Mouse (Mus musculus): ENCODE data around the gene Tppp2. TPM values are rescaled to one million over a fixed set of nuclear protein-coding genes. Genes with fewer than 3 reads are reported as not detected.

Gene Tppp2
- total and polyA plus RNA-seq, 3 experiments: 0.16 TPM; not detected in 2

GRCm38 (mm10) chr14:51940944-51941560 lies 22.8 kb downstream of the Tppp2 start:
- H3K9ac ChIP-seq (ENCODE audit: low read depth, low read length): no peak overlapping the region
- peak in 1 of 2 experiments; percentile 46 for DNase-seq
- 45% methylated on average over 8 of the region's 8 CpGs for WGBS
- H3K4me3 ChIP-seq: no peak overlapping the region
- H3K79me2 ChIP-seq (replicated peaks; ENCODE audit: control insufficient read depth, insufficient read depth, low read length): no peaks in the 10 kb centered on the region
- no peak overlapping the region for H3K27ac ChIP-seq
- H3K36me3 ChIP-seq (ENCODE audit: control insufficient read depth, insufficient read depth, low read length): no peaks in the 10 kb centered on the region
- H3K27me3 ChIP-seq (ENCODE audit: control insufficient read depth, insufficient read depth, low read length): no peaks in the 10 kb centered on the region
- TF ChIP-seq CTCF (IDR thresholded peaks at IDR 0.05) (no peak), POLR2A (IDR thresholded peaks at IDR 0.05; ENCODE audit: insufficient read depth, low read depth, low read length) (no peak)
- no peaks in the 10 kb centered on the region; the same call in none of the 2 replicates for H3K4me1 ChIP-seq (ENCODE audit: control insufficient read depth, insufficient read depth, low read length)
- intact Hi-C loops (cut with DNase I): loop anchor here (5.0 kb wide), 1 partner anchor 39 kb away; no protein-coding TSS in a partner anchor

DNA sequence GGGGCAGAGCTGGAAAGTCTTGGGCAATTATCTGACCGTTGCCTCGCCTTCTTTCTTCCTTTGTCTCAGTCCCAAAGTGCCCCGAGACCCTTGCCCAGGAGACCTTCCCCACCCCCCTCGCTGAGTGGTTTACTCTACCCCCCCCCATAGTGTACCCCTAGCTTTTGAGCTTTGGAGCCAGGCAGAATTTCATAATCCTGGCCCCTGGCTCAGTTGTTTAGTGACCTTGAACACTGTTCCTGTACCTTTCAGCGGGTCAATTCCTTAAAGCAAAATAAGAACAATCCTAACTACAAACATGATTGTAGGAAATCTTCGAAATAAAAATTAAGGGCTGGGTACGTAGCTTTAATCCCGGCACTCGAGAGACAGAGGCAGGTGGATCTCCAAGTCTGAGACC lies 23.4 kb downstream of the Tppp2 start:
- 67% methylated on average over 9 of the region's 9 CpGs for WGBS
- no peak for DNase-seq
- intact Hi-C loops (cut with DNase I): loop anchor here (5.0 kb wide), 1 partner anchor 39 kb away; no protein-coding TSS in a partner anchor
- Histone ChIP-seq H3K9ac (ENCODE audit: low read depth, low read length) (no peak overlapping the region), H3K4me3 (no peak overlapping the region), H3K27ac (no peak overlapping the region), H3K36me3 (ENCODE audit: control insufficient read depth, insufficient read depth, low read length) (no peaks in the 10 kb centered on the region), H3K79me2 (replicated peaks; ENCODE audit: control insufficient read depth, insufficient read depth, low read length) (no peaks in the 10 kb centered on the region), H3K27me3 (ENCODE audit: control insufficient read depth, insufficient read depth, low read length) (no peaks in the 10 kb centered on the region), H3K4me1 (ENCODE audit: control insufficient read depth, insufficient read depth, low read length) (no peaks in the 10 kb centered on the region; the same call in none of the 2 replicates)
- no peak for TF ChIP-seq CTCF (IDR thresholded peaks at IDR 0.05)
- no peak for TF ChIP-seq POLR2A (IDR thresholded peaks at IDR 0.05; ENCODE audit: insufficient read depth, low read depth, low read length)
- no peak for TF ChIP-seq EP300 (IDR thresholded peaks at IDR 0.05; ENCODE audit: insufficient read depth, low read depth, low read length)

DNA sequence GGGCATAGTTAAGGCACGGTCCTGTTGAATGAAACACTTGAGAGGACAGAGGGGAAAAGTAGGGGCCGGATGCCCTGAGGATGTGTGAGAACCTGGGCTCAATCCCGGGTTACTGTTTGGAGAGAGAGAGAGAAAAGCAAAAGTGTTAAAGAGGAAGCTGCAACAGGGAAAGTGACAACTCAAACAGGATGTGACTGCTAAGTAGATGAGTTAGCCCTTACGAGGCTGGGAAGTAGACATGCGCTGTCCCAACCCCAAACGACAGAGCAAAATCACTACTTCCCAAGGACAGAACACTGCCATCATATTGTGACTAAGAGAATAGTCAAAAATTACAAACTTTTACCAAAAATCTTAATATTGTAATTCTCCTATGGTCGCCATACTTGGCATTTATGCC lies 24.0 kb downstream of the Tppp2 start:
- Histone ChIP-seq H3K4me1 (ENCODE audit: control insufficient read depth, insufficient read depth, low read length) (no peaks in the 10 kb centered on the region; the same call in none of the 2 replicates), H3K9ac (ENCODE audit: low read depth, low read length) (no peak overlapping the region), H3K79me2 (replicated peaks; ENCODE audit: control insufficient read depth, insufficient read depth, low read length) (no peaks in the 10 kb centered on the region), H3K27me3 (ENCODE audit: control insufficient read depth, insufficient read depth, low read length) (no peaks in the 10 kb centered on the region), H3K4me3 (no peak overlapping the region), H3K36me3 (ENCODE audit: control insufficient read depth, insufficient read depth, low read length) (no peaks in the 10 kb centered on the region), H3K27ac (no peak overlapping the region)
- intact Hi-C loops (cut with DNase I): loop anchor here (5.0 kb wide), 1 partner anchor 40 kb away; no protein-coding TSS in a partner anchor
- no peak for DNase-seq
- TF ChIP-seq CTCF (IDR thresholded peaks at IDR 0.05) (no peak), POLR2A (IDR thresholded peaks at IDR 0.05; ENCODE audit: insufficient read depth, low read depth, low read length) (no peak), EP300 (IDR thresholded peaks at IDR 0.05; ENCODE audit: insufficient read depth, low read depth, low read length) (no peak)
- 39% methylated on average over 7 of the region's 7 CpGs for WGBS

DNA sequence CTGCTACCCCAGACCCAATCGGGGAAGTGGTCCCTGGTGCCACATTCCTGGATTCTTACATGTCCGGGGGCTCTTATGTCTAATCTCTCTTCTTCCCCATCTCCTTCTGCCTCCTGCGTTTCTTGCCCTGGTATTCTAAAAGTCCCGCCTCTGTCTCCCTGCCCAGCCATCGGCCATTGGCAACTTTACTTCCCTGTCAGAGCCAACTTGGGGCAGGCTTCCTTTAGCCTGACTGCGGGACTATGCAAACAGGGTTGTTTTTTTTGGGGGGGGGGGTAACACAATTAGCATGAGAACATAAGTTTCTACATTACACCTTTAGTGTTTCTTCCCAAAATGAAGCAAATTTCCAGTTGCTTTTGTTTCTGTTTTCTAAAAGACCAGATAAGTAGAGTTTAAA lies 25.1 kb downstream of the Tppp2 start:
- DNase-seq: no peak
- no peaks in the 10 kb centered on the region for H3K79me2 ChIP-seq (replicated peaks; ENCODE audit: control insufficient read depth, insufficient read depth, low read length)
- TF ChIP-seq CTCF (IDR thresholded peaks at IDR 0.05) (no peak), EP300 (IDR thresholded peaks at IDR 0.05; ENCODE audit: insufficient read depth, low read depth, low read length) (no peak), POLR2A (IDR thresholded peaks at IDR 0.05; ENCODE audit: insufficient read depth, low read depth, low read length) (no peak)
- H3K4me1 ChIP-seq (ENCODE audit: control insufficient read depth, insufficient read depth, low read length): no peaks in the 10 kb centered on the region; the same call in none of the 2 replicates
- no peak overlapping the region for H3K27ac ChIP-seq
- H3K4me3 ChIP-seq: no peak overlapping the region
- intact Hi-C loops (cut with DNase I): loop anchor here (5.0 kb wide), 1 partner anchor 41 kb away; no protein-coding TSS in a partner anchor
- H3K36me3 ChIP-seq (ENCODE audit: control insufficient read depth, insufficient read depth, low read length): no peaks in the 10 kb centered on the region
- no peak overlapping the region for H3K9ac ChIP-seq (ENCODE audit: low read depth, low read length)
- H3K27me3 ChIP-seq (ENCODE audit: control insufficient read depth, insufficient read depth, low read length): no peaks in the 10 kb centered on the region
- 56% methylated on average over 6 of the region's 6 CpGs for WGBS

- H3K4me3 ChIP-seq: no peak overlapping the region
- DNase-seq: no peak
- H3K9ac ChIP-seq (ENCODE audit: low read depth, low read length): no peak overlapping the region
- H3K4me1 ChIP-seq (ENCODE audit: control insufficient read depth, insufficient read depth, low read length): no peaks in the 10 kb centered on the region
- no peaks in the 10 kb centered on the region for H3K79me2 ChIP-seq (replicated peaks; ENCODE audit: control insufficient read depth, insufficient read depth, low read length)
- no peak overlapping the region for H3K27ac ChIP-seq
- WGBS: 49% methylated on average over 2 of the region's 2 CpGs
- no peak for TF ChIP-seq CTCF (IDR thresholded peaks at IDR 0.05)
- TF ChIP-seq POLR2A (IDR thresholded peaks at IDR 0.05; ENCODE audit: insufficient read depth, low read depth, low read length): no peak
- TF ChIP-seq EP300 (IDR thresholded peaks at IDR 0.05; ENCODE audit: insufficient read depth, low read depth, low read length): no peak
- intact Hi-C loops (cut with DNase I): no loop called here
- H3K36me3 ChIP-seq (ENCODE audit: control insufficient read depth, insufficient read depth, low read length): no peaks in the 10 kb centered on the region
- no peaks in the 10 kb centered on the region for H3K27me3 ChIP-seq (ENCODE audit: control insufficient read depth, insufficient read depth, low read length)
Measured at GRCm38 (mm10) chr14:51960316-51960715, 42.1 kb downstream of the Tppp2 start.

DNA sequence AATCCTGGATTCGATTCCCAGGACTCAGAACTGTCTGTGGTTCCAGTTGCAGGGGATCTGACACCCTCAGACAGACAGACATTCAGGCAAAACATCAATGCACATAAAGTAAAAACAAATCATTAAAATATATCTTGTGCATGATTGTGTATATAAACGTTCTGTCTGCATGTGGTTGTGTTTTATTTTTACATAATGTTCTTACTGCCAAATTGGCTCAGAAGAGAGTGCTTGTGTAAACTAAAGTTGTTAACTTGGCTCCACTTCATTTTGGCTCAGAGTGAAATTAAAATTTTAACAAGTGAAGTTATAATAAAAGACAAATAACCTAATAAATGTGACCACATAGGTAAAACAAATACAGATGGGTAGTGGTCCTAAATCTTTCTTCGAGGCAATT lies 49.2 kb downstream of the Tppp2 start:
- 64% methylated on average over 3 of the region's 3 CpGs for WGBS
- no peak for TF ChIP-seq POLR2A (IDR thresholded peaks at IDR 0.05; ENCODE audit: insufficient read depth, low read depth, low read length)
- no peak for TF ChIP-seq EP300 (IDR thresholded peaks at IDR 0.05; ENCODE audit: insufficient read depth, low read depth, low read length)
- no peak for TF ChIP-seq CTCF (IDR thresholded peaks at IDR 0.05)
- Histone ChIP-seq H3K4me3 (no peak overlapping the region), H3K9ac (ENCODE audit: low read depth, low read length) (no peak overlapping the region), H3K4me1 (ENCODE audit: control insufficient read depth, insufficient read depth, low read length) (no peaks in the 10 kb centered on the region; the same call in 1 of the 2 replicates), H3K79me2 (replicated peaks; ENCODE audit: control insufficient read depth, insufficient read depth, low read length) (no peaks in the 10 kb centered on the region), H3K27ac (no peak overlapping the region), H3K27me3 (ENCODE audit: control insufficient read depth, insufficient read depth, low read length) (no peaks in the 10 kb centered on the region), H3K36me3 (ENCODE audit: control insufficient read depth, insufficient read depth, low read length) (no peaks in the 10 kb centered on the region)
- no peak for DNase-seq
- intact Hi-C loops (cut with DNase I): no loop called here

Other genes with a start within 250 kb of the Tppp2 start
- gene Gm17079, start 223.0 kb upstream of the Tppp2 start, total RNA-seq (2021): not detected
- gene Gm17079, start 223.0 kb upstream of the Tppp2 start, polyA plus RNA-seq (2012; rRNA removed): not detected in 2 replicates
- gene Gm5800, start 201.2 kb upstream of the Tppp2 start, total RNA-seq (2021): not detected
- gene Gm5800, start 201.2 kb upstream of the Tppp2 start, polyA plus RNA-seq (2012; rRNA removed): not detected in 2 replicates
- gene Ang4, start 144.8 kb upstream of the Tppp2 start, total RNA-seq (2021): not detected
- gene Ang4, start 144.8 kb upstream of the Tppp2 start, polyA plus RNA-seq (2012; rRNA removed): not detected in 2 replicates
- gene AY358078, start 118.4 kb upstream of the Tppp2 start, total RNA-seq (2021): not detected
- not detected in 2 replicates for gene AY358078, start 118.4 kb upstream of the Tppp2 start, polyA plus RNA-seq (2012; rRNA removed)
- gene Ear6, start 64.7 kb upstream of the Tppp2 start, total RNA-seq (2021): not detected
- not detected in 2 replicates for gene Ear6, start 64.7 kb upstream of the Tppp2 start, polyA plus RNA-seq (2012; rRNA removed)
- gene Mettl17, start 33.6 kb upstream of the Tppp2 start, total RNA-seq (2021): 10 to 100 TPM; 20.1 to 20.7 TPM
- gene Mettl17, start 33.6 kb upstream of the Tppp2 start, polyA plus RNA-seq (2012; rRNA removed): 21.1 and 24.8 TPM in 2 replicates
- gene Slc39a2, start 25.5 kb upstream of the Tppp2 start, total RNA-seq (2021): under 1 TPM; 0.16 to 0.25 TPM
- 0.53 and 1.7 TPM in 2 replicates for gene Slc39a2, start 25.5 kb upstream of the Tppp2 start, polyA plus RNA-seq (2012; rRNA removed)
- 1,000 to 10,000 TPM; 1,274 to 1,571 TPM for gene Ndrg2, start 4.3 kb upstream of the Tppp2 start, total RNA-seq (2021)
- gene Ndrg2, start 4.3 kb upstream of the Tppp2 start, polyA plus RNA-seq (2012; rRNA removed): 2,120 and 2,574 TPM in 2 replicates
- gene Rnase13, start 4.3 kb downstream of the Tppp2 start, total RNA-seq (2021): not detected
- not detected in 2 replicates for gene Rnase13, start 4.3 kb downstream of the Tppp2 start, polyA plus RNA-seq (2012; rRNA removed)
- gene Arhgef40, start 66.3 kb downstream of the Tppp2 start, total RNA-seq (2021): 10 to 100 TPM; 27.2 to 27.8 TPM
- 42.6 and 49.0 TPM in 2 replicates for gene Arhgef40, start 66.3 kb downstream of the Tppp2 start, polyA plus RNA-seq (2012; rRNA removed)
- gene Tmem253, start 97.2 kb downstream of the Tppp2 start, total RNA-seq (2021): 1 to 10 TPM; 2.2 to 4.2 TPM
- 2.8 and 3.8 TPM in 2 replicates for gene Tmem253, start 97.2 kb downstream of the Tppp2 start, polyA plus RNA-seq (2012; rRNA removed)
- 10 to 100 TPM; 26.8 to 30.0 TPM for gene Zfp219, start 102.3 kb downstream of the Tppp2 start, total RNA-seq (2021)
- 38.6 and 42.0 TPM in 2 replicates for gene Zfp219, start 102.3 kb downstream of the Tppp2 start, polyA plus RNA-seq (2012; rRNA removed)
- gene Olfr221, start 124.0 kb downstream of the Tppp2 start, total RNA-seq (2021): not detected
- gene Olfr221, start 124.0 kb downstream of the Tppp2 start, polyA plus RNA-seq (2012; rRNA removed): not detected in 2 replicates
- 100 to 1,000 TPM; 137 to 147 TPM for gene Hnrnpc, start 185.6 kb downstream of the Tppp2 start, total RNA-seq (2021)
- gene Hnrnpc, start 185.6 kb downstream of the Tppp2 start, polyA plus RNA-seq (2012; rRNA removed): 70.7 and 140 TPM in 2 replicates
- gene Rpgrip1, start 192.3 kb downstream of the Tppp2 start, total RNA-seq (2021): under 1 TPM; 0.16 to 0.23 TPM
- gene Rpgrip1, start 192.3 kb downstream of the Tppp2 start, polyA plus RNA-seq (2012; rRNA removed): 0.59 and 0.98 TPM in 2 replicates

All from heart, adult 2 months (tissue).